Mouse (Mus musculus): Measurements from ENCODE around the gene Plpp3. TPM values are rescaled to one million over a fixed set of nuclear protein-coding genes. Genes with fewer than 3 reads are reported as not detected.

Gene Plpp3
- polyA plus RNA-seq, 1 experiment: 4.2 TPM

DNA sequence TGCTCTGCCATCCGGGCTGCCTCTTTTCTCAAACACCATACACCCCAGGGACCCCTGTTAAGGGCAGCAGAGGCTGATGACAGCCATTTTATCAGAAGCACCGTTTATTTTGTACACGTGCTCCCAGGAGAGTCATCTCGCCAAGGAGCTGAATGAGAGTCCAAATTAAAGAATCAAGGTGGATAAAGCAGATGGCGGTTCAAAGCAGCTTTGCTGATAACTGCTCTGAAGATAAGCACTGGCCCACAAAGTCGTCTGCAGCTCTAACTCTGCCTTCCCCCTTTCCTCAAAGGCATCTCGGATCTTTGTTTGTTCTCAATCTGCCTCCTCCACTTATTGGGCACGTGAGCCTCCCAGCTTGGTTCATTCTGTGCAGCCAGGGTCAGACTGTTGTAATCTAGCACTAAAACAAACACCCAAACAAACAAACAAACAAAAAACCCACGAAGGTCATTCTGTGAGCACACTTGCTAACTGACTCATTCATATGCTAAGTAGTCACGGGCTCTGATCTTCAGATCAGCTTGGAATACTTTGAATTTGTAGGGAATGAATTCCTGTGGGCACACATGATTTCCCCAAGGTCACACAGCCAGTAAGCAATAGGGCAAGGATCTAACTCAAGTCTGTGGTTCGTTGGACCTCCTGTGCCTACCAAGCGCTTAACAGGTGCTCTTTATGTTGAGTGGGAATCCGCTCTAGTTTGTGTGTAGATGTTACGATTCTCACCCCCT lies 119.1 kb downstream of the Plpp3 start:
- peaks cover 2% of the 10 kb centered on the region; the same call in 1 of the 2 replicates for H3K9me3 ChIP-seq
- peaks cover 25% of the 10 kb centered on the region for H3K27me3 ChIP-seq (replicated peaks)
- H3K4me1 ChIP-seq: peaks cover 49% of the 10 kb centered on the region
- TF ChIP-seq FLI1 (IDR thresholded peaks at IDR 0.05; ENCODE audit: low read length): no peak
- no peak overlapping the region for H3K4me3 ChIP-seq (replicated peaks)
- H3K36me3 ChIP-seq (replicated peaks; ENCODE audit: low read length): no peaks in the 10 kb centered on the region

DNA sequence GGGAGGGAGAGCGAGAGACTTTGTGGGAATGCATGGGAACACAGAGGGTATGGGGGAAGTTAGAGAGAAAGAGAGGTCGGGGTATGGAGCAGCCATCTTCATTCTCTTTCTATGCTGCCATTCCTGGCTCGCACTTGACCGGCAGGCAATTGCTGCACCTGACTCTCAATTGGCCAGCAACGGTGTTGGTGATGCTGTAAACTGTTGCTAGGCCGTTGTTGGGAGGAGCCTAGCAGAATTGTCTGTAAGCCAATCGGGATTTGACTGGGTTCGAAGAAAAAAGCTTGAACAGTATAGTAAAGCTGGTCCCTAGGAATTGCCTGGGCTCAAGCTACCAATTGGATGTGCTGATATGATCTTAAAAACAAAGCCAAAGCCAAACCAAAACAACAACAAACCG lies 121.0 kb downstream of the Plpp3 start:
- Histone ChIP-seq H3K4me3 (replicated peaks) (no peak overlapping the region), H3K36me3 (replicated peaks; ENCODE audit: low read length) (no peaks in the 10 kb centered on the region), H3K9me3 (no peaks in the 10 kb centered on the region), H3K27me3 (replicated peaks) (peaks cover 32% of the 10 kb centered on the region), H3K4me1 (peaks cover 53% of the 10 kb centered on the region)
- TF ChIP-seq GATA1 (IDR thresholded peaks at IDR 0.05; ENCODE audit: borderline replicate concordance, low read length) (no peak), FLI1 (IDR thresholded peaks at IDR 0.05; ENCODE audit: low read length) (no peak)

DNA sequence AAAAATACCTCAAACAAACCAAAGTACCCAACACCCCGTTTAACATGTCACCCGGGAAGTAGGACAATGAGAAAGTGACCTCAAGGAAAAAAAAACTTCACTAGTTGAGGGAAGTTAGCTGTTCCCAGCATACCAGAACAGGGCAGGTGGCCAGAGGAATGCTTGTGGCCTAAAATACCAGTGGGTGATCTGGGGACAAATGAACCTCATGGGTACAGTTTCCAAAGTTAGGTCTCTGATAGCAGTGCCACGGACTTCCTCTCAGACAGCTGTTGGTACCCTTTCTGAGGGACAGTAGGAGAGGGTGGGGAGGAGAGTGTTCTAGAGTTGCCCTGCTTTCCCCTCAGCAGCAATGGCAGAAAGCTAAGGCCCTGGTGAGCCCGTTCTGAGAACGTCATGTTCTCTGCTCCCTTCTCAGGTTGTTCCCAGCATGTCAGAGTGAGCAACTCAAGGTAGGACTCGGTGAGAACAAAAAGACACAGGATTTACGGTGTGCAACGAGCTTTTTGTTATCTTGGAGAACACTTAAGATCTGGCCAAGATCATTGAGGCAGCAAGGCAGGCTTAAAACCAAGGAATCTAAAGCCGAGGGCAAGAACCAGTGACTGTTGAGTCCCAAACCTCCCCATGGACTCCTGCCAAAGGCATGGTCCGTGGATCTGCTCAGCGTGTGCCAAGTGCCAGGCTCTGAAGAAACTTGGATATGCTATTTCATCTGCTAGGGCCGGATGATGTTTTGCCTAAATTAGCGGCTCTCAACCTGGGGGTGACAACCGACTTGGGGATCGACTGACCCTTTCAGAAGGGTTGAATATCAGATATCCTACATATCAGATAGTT lies 121.6 kb downstream of the Plpp3 start:
- Histone ChIP-seq H3K27me3 (replicated peaks) (peaks cover 33% of the 10 kb centered on the region), H3K4me1 (peaks cover 53% of the 10 kb centered on the region), H3K4me3 (replicated peaks) (no peak overlapping the region), H3K36me3 (replicated peaks; ENCODE audit: low read length) (no peaks in the 10 kb centered on the region), H3K9me3 (no peaks in the 10 kb centered on the region)
- no peak for TF ChIP-seq FLI1 (IDR thresholded peaks at IDR 0.05; ENCODE audit: low read length)
- TF ChIP-seq GATA1 (IDR thresholded peaks at IDR 0.05; ENCODE audit: borderline replicate concordance, low read length): no peak

DNA sequence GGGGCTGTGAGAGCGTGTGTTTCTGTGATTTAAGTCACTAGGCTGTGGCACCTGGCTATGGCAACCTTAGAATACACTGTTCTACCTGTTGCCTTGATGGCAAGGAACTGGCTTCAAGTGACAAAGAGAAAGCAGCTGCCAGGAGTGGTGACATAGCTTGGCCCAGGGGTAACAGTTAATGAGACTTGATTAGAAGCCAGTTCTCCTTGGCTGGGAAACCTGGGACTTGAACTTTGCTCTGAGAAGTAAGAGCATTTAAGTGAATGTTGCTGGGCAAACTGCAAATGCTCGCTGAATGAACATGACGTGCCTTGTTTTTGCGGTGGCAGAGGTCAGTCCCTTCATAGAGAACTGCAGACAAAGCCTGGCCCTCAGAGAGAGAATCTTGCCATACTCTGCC lies 122.7 kb downstream of the Plpp3 start:
- TF ChIP-seq FLI1 (IDR thresholded peaks at IDR 0.05; ENCODE audit: low read length): no peak
- no peak for TF ChIP-seq GATA1 (IDR thresholded peaks at IDR 0.05; ENCODE audit: borderline replicate concordance, low read length)
- no peak overlapping the region for H3K4me3 ChIP-seq (replicated peaks)
- no peaks in the 10 kb centered on the region for H3K9me3 ChIP-seq
- H3K4me1 ChIP-seq: peaks cover 43% of the 10 kb centered on the region
- no peaks in the 10 kb centered on the region for H3K36me3 ChIP-seq (replicated peaks; ENCODE audit: low read length)
- H3K27me3 ChIP-seq (replicated peaks): peaks cover 35% of the 10 kb centered on the region

DNA sequence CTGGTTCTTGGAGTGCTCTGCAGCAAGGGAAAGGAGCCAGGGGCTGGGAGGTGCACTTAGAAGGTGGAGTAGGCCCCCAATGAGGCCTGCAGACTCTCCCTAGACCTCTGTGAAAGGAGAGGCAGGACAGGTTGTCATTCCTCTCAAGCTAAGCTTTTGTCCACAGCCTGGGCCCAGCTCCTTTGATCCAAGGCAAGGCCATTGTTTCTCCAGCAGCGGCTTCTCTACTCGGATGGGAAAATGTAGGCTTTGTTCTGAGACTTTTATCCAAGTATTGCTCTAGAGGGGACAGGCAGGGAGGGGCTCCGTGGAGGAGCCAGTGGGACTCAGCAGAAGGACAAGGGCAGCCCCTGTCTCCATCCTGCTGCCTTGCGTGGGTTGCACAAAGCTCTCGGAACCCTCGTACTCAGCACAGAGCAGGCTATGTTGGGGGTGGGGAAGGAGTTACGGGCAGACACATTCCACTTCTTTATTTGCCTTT lies 124.6 kb downstream of the Plpp3 start:
- no peak for TF ChIP-seq FLI1 (IDR thresholded peaks at IDR 0.05; ENCODE audit: low read length)
- TF ChIP-seq GATA1 (IDR thresholded peaks at IDR 0.05; ENCODE audit: borderline replicate concordance, low read length): no peak

More for the DNA sequence above, 124.6 kb downstream of the Plpp3 start:
- H3K4me1 ChIP-seq: peaks cover 36% of the 10 kb centered on the region
- peaks cover 40% of the 10 kb centered on the region for H3K27me3 ChIP-seq (replicated peaks)
- H3K9me3 ChIP-seq: no peaks in the 10 kb centered on the region
- no peak overlapping the region for H3K4me3 ChIP-seq (replicated peaks)
- H3K36me3 ChIP-seq (replicated peaks; ENCODE audit: low read length): no peaks in the 10 kb centered on the region

Other genes with a start within 250 kb of the Plpp3 start
- gene Fyb2, start 243.9 kb upstream of the Plpp3 start, polyA plus RNA-seq (2012; ENCODE audit: insufficient read depth, low replicate concordance): not detected in 2 replicates
- gene Prkaa2, start 47.5 kb upstream of the Plpp3 start, polyA plus RNA-seq (2012; ENCODE audit: insufficient read depth, low replicate concordance): 0.02 and 0.27 TPM in 2 replicates